Mouse (Mus musculus): ENCODE measurements around the gene Pla2g2c.
A peak's percentile ranks its signal among the peaks of the same experiment; 100 is the strongest.

Pla2g2c gene

DNA sequence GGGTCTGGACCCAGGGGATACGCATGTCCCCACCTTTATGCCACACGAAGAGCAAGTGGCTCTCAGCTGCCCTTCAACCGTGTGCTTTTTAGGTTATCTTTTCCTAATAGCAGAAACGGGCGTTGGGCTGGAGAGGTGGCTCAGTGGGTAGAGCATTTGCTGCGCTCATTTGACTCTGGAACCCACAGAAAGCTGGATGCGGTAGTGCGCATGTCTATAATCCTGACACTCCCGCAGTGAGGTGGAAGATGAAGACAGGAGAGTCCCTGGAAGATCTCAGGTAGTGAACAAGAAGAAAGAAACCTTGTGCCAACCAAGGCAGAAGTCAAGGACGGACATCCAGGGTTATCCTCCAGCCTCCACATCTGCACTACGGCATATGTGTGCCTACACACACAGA, 15.3 kb upstream of the Pla2g2c start:
- DNase-seq (ENCODE audit: low read depth, low spot score), result no peak

DNA sequence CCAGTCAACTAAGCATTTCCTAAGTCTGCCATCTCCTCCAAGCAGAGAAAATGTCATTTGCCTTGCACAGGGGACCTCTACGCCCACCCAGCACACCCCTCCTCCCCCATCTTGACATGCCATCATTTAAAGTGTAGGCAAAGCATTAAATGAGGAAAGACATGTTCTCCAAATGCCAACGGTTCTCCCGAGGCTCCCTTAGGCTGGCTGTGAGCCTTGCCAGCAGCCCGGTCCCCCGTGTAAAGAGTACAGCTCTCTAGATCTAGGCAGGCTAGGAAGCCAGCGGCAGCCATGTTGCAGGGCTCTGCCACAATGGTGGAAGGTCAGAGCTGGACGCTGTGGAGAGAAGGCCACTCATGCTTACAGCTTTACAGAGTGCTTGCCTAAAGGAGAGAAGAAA, 14.6 kb upstream of the Pla2g2c start:
- DNase-seq (ENCODE audit: low read depth, low spot score), result no peak

DNA sequence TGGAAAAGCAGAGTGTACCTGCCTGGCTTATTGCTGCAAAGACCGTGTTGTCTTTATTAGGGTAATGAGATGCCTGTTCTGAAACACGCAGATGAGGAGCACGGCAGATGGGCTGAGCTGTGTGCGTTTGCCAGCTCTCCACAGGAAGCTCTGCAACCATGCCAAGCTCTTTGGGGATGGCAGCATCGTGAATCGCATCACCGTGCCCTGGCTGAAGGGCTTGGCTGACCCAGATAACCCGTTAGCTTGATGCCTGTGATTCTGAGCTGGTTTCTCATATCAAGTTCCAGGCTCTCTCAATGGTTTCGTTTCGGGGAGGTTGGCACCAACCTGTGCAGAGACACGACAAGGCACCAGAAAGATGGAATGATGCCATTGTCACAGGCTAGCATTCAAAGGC, 14.0 kb upstream of the Pla2g2c start:
- no peak for DNase-seq (ENCODE audit: low read depth, low spot score)

DNA sequence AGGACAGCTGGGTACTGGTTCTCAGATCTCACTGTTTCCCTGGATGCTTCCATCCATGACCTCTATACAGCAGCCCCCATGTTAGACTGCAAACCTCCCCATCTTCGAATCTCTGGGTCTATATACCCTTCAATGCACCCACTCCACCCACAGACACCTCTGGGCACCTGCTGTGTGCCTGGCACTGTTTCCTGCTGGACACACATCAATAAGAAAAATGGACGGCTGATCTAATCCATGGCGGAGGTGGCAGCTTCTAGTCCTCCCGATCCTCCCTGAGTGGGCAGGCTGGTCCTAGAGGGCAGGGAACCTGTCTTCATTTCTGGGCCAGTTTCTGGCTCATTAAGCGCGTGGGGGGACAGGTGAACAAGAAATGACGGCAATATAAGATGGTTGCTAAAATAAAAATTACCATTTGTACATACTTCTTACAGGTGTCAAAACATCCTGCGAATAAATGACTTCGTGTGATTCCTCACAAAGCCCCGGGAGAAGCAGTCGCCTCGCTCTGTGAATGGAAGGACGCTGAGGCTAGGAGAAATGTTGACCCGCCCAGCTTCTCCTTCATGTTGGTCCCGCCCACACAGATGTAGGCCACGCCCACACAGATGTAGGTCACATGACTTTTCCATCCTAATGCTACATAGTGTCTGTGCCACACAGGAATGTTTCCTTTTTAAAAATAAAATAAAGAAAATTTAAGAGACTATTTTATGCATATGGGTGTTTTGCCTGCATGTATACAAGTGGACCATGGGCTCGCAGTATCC, 13.4 kb upstream of the Pla2g2c start:
- no peak for DNase-seq (ENCODE audit: low read depth, low spot score)

DNA sequence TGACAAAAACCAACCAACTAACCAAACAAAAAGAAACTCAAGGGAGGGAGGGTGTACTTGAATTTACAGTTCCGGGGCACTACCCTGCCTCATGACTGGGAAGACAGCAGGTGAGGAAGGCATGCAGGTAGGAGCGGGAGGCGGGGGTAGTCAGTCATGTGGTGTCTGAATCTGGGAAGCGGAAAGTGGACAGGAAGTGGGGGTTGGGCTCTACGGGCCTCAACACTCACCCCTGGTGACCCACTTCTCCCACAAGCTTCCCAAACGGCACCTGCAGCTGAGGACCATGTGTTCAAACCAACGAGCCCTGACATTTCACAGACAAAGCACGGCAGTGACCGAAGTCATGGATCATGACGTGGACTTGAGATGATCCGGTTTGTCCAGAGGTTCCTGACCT, 12.5 kb upstream of the Pla2g2c start:
- DNase-seq (ENCODE audit: low read depth, low spot score), result no peak

DNA sequence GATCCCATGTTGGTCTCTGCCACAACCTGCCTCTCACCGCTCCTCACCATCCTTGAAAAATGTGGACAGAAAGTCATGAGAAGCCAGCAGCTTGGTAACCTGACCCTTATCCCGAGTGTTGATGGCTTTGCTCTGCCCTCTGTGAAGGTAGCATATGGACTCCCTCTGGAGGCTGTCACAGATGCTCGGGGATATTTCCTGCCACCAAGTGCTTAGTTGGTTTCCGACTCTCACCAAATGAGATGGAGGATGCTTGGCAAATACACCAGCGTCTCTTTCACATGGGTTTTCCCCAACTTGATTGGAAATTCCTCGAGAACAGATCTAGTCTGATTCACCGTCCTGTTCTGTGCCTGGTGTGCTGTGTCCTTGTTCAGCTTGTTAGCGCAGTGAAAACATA, 12.0 kb upstream of the Pla2g2c start:
- no peak for DNase-seq (ENCODE audit: low read depth, low spot score)

DNA sequence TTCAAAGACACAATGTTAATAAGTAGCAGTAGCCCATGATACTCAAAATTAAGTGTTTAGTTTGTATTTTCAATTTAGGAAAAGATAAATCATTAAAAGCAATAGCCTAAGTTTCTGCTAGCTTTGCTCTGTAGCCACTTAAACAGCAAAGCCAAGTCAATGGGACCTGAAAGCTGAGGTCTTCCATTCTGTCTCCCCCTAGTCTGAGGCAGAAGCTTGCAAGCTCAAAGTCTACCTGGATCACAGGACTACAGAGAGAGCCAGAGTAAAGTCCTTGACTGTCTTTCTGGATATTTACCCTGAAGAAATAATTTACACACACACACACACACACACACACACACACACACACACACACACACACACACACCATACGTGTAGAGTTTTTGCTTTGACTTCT, 10.4 kb upstream of the Pla2g2c start:
- DNase-seq (ENCODE audit: low read depth, low spot score), result no peak

DNA sequence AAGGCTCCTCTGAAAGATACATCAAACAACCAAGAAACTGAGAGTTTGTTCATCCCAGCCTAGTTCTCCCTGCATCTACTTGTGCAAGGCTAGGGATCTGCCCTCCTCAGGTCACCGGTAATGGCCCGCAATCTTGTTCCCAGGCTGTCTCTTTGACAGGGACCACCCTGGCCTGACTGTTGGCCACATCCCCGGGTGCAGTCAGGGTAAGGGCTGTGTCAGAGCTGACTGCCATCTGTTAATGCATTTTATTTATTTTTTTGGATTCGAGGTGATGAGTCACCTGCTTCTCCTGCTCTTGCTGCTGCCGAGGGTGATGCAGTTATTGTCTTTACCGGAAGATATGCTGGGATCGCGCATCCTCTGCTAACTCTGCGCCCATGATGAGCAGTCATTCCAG, 7.9 kb upstream of the Pla2g2c start:
- DNase-seq (ENCODE audit: low read depth, low spot score), result no peak

DNA sequence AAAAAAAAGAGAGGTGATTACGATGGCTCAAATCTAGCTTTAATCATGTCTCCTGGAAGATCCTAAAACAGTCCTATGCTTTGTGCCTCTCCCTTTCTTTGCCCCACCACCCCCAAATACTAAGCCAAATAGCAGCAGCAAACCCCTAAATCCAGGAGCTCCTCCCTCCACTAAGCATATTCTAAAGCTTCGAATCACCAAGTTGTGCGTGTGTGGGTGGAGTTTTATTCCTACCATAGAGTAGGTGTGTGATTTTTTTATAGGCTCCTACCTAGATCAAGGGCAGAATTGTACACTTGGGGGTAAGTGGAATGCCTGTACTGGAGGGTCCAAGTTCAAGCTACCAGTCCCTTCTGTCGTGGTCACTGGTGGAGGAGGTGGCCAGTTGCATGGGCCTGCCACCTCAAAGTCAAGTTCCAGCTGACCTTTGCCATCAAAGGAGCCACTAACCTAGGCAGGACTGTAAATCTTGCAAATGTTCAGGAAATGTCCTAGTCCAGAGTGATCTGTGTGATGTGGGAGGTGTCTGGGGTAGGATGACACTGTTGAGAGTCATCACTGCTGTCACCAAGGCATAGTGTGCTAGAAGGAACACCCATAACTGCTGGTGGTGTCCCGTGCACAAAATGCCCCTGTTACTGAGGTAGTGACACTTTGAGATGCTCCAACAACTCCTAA, 5.9 kb upstream of the Pla2g2c start:
- no peak for DNase-seq (ENCODE audit: low read depth, low spot score)

DNA sequence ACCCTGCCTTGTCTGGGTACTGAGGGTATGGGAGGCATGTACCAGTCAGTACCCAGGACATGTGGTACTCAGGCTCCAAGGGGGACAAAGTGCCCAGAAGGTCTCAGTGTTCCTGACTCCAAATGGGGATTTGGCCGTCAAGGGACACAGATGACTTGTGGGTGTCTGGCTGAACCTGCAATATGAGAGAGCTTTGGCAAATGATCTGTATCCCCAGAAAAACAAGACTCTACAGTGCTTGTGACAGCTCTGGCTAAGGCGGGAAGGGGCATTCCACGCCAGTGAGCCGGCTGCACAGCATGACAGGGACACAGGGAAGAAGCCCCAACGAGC, 5.4 kb upstream of the Pla2g2c start:
- DNase-seq (ENCODE audit: low read depth, low spot score), result no peak

DNA sequence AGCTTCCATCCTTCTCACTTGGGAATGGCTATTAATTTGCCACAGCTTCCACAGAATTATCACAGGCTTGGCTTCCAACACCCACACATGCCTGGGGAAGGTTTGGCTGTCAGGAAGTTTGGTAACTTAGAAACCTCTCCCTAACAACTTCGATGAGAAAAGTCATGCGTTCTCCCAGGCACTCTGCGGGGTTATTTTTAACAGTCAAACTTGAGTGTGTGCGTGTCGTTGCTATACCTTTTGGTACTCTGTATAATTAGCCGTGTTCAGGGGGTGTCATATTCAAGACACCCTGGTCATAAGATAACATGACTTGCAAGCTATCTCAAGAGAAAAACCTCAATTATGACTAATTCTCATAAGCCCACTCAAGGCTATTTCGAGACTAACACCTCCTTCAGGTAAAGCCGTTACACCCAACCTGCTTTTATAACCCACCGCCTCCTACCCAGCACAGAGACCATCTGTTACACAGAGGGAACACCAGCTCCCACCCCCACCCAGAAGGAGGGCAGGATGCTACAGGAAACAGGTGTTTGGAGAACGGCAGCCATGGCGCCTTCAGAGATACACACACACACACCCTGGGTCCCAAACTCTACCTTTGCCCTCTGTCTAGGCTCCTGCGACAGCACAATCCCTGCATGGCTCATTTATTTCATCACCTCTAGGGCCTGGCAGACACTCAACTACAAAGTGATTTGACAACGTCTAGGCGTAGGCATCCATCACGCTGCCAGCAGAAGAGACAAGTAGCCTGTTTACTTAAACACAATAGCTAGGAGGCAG, 905 bp upstream of the Pla2g2c start:
- peak; percentile 96 for DNase-seq (ENCODE audit: low read depth, low spot score)

DNA sequence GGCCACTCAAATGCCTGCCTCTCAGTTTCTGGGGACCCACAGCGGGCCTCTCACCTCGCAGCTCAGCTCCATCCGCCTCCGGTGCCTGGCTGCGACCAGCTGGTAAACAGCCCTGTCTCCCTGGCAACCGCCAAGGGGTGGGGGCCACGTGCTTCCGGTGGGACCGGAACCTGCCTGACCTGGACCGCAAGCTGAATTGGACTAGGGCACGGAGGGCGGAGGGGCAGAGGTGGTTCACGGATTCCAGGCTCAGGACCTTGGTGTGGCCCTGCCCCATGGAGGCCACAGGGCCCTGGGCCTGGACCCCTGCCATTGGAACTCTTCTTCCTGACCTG, 502 bp downstream of the Pla2g2c start:
- DNase-seq (ENCODE audit: low read depth, low spot score), result no peak

DNA sequence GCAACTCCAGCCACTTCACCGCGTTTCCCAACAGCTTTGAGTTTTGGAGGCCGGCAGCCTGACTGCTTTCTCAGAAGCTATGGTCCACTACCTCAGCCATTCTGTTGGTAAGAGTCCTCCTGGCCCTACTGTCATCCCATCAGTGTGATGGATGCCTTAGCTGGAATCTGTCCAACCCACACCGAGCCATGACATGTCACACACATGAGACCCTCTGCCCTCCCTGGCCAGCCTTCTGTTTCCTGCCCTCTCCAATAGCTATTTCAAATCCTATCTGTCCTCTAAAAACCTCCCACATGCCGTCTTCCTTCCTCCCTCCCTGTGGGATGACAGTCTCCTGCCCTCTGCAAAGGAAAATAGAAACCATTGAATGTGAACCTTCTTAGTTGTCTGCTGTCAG, 1.2 kb downstream of the Pla2g2c start:
- DNase-seq (ENCODE audit: low read depth, low spot score), result no peak

DNA sequence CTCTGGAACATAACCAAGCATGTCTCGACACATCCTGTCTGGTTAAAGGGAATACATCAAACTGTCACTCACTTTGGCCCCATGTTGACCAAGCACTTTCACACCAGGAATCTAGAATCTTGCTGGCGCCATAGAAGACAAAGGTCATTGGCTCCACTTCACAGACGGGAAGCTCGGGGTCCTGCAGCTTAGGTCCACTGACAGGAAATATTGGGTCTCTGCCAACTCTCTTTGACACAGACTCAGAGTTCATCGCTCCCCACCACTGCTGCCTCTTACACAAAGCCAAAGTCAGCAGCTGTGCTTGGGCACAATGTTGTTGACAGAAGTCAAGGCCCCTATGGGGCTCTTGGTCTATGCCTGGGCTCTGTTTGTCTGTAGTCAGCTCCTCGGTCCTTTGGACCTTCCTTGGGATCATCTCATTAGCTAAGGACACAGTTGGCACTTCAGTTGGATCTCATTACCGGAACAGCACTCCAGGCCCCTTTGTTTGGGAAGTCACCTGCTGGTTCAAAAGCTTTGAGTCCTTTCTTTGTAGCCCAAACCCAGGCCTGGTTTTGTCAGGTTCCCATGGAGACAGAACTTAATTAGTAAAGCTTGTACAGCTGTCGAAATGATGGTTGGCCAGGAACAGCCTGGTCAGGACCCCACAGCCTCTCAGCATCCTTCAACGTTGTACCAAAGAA, 4.6 kb downstream of the Pla2g2c start:
- DNase-seq (ENCODE audit: low read depth, low spot score), result no peak

DNA sequence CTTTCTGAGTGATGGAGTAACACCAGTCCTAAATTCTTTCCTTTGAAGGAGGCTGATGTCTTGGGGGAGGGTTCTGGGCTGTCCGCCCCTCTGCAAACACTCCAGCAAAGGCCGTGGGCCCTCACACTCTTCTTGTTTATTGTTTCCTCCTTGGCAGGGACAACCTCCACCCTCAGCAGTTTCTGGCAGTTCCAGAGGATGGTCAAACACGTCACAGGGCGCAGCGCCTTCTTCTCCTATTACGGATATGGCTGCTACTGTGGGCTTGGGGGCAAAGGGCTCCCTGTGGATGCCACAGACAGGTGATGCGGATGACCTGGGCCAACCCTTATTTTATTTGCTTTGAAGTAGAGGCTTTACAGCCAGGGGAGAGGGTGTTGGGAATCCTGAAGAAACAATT, 9.5 kb downstream of the Pla2g2c start:
- no peak for DNase-seq (ENCODE audit: low read depth, low spot score)

DNA sequence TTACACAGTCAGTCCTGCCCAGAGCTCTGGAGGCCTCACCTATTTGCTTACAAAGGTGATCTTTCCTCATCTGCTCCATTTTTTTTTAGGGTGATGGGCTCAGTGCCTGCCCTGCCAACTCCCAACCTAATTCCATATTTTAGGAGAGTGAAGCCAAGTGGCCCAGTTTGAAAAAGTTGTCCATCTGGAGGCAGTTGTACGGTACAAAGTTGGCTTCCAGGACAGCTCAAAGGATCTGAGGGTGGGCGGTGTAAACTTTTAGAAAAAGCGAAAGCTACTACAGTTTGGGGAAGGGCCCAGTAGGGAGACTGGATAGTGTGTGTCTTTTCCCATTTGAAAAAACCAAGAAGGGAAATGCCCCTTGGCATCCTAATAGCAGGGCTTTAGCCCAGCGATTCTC, 10.3 kb downstream of the Pla2g2c start:
- DNase-seq (ENCODE audit: low read depth, low spot score), result no peak

DNA sequence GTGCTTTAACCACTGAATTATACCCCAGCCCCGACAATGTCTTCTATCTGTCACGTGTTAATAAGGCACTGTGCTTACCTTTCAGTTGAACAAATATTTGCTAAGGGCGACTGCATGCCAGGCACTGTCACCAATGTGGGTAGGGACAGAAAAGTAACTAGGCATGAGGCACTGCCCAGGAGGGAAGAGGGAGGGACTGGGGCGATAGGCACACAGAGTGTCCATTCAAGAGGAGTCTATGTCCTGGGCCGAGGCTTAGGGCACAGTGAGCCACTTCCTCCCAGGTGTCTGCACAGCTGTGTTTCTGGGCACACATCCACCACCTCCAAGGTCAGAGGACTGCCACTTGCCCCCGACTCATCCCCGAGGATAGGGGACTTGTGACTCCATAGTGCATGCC, 12.4 kb downstream of the Pla2g2c start, which contains the start of gene Ubxn10:
TSS of gene Ubxn10 (minus strand) at position 137 of the 400 bp plus-strand sequence.
- no peak for DNase-seq (ENCODE audit: low read depth, low spot score)

DNA sequence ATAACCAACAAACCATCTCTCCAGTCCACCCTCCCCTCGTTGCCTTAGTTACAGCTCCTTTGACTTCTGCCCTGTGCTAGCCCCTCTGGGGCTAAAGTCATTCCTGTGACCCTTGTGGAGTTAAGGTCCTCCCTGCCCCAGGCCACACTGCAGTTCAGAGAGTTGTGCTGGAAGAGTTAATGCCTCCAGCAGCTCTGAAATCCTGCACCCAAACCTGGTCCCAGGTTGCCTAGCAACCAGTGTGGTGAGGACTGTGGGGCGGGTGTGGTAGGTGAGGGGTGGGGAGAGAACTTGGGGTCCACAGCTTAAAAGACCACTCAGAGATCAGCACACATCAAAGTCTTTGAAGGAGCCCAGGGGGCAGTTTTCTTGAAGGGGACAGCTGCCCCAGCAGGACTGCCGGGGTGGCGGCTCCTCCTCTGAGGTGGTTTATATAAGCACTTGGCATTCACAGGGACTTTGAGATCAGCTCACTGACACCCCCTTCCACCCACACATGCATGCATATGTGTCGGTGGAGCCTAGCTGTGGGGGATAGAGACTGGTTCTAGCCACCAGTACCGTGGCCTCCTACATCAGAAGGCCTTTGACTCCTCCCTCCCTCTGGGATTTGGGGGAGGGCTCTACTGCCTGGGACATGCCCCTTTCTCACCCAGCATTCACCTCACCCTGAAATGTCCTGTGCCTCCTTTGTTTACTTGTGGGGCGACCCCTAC, 14.7 kb downstream of the Pla2g2c start:
- DNase-seq (ENCODE audit: low read depth, low spot score), result no peak

DNA sequence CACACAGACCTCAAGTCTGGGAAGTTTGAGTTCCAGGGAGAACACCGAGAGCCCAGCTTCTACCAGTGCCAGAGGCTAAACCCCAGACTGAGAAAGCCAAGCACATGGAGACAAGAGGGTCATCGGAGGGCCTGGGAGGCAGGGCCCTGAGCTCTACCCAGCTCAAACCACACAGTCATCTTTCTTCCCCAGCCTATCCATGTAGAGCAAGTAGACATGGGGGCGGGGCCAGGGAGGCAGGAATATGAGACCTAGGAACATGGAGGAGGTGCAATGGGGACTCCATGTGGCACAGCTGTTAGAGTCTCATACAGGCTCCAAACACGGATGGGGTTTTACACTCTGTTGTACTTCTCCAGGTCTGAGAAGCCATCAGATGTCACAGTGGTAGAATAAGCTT, 21.3 kb downstream of the Pla2g2c start:
- DNase-seq (ENCODE audit: low read depth, low spot score), result no peak

DNA sequence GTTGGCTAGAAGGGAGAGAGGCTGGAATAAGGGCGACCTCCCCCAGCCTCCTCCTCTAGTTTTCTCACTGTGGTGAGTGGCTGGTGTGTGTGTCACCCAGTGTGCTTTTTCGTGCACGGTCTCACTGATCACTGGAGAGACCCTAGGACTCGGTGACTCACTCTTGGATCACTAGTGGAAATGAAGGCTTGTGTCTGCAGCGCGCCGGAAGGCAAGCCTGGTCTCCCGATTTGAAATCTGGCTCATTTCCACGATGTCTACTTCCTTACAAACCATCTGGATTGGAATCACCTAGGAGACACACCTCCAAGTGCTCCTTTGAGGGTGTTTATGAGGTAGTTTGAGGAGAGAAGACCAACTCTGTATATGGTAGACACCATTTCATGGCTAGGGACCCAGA, 22.3 kb downstream of the Pla2g2c start:
- no peak for DNase-seq (ENCODE audit: low read depth, low spot score)

DNA sequence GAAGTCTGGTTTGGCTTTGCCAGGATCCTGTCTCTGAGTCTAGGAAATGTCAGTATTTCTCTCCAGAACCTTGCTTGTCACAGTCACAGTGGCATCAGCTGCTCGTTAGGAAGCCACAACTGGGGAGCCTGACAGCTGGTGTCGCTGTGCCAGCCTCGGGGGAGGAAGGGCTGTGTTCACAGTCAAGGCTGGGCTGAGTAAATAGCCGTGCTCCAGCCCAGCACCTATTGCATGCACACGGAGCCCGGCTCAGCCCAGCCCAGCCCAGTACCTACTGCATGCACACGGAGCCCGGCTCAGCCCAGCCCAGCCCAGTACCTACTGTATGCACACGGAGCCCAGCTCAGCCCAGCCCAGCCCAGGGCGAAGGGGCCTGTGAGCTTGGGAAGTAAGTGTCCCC, 23.3 kb downstream of the Pla2g2c start:
- DNase-seq (ENCODE audit: low read depth, low spot score), result no peak
